Mouse (Mus musculus) bone marrow macrophage, adult 2 months (primary cell): ENCODE measurements around the gene Ugt1a10.

Experiments used
- CTCF ChIP-seq: IDR thresholded peaks from 2 replicates; pipeline ENCODE4 v1.5.1; 2012; ENCODE audit warnings: low read depth, mild to moderate bottlenecking, low read length, moderate library complexity
- POLR2A ChIP-seq: IDR thresholded peaks from 2 replicates; pipeline ENCODE4 v1.6.1; 2012; ENCODE audit warnings: mild to moderate bottlenecking, low read depth, low read length, borderline replicate concordance

DNA sequence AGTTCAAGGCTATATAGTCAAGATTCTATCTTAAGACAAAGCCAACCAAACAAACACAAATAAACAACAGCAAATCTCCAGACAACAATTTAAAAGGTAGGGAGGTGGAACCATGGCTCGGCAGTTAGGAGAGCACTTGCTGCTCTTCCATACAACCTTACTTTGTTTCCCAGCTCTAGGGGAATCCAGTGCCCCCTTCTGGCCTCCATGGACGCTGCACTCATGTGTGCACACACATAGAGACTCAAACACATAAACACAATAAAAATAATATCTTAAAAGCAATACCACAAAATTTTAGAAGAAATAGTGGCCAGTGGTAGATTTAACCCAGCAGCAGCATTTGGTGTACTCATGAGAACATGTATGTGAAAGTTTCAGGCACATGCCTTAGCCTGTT is 162.0 kb downstream of the Ugt1a10 start:
- TF ChIP-seq CTCF = no peak
- no peak for TF ChIP-seq POLR2A
